Mouse (Mus musculus) forebrain, postnatal 0 days (tissue): ENCODE data around the gene Atg16l2. TPM values are rescaled to one million over a fixed set of nuclear protein-coding genes. Genes with fewer than 3 reads are reported as not detected.
A peak's percentile ranks its signal among the peaks of the same experiment; 100 is the strongest.

ENCODE experiments used
- ATAC-seq: fragments of 200-750 bp; cut with Nextera tagmentation; 2 replicates; pipeline ENCODE4 v1.8.0; 2017; ENCODE audit warnings: mild to moderate bottlenecking, moderate library complexity
- DNase-seq: peaks from one replicate; pipeline ENCODE4 v3.0.0-alpha.2; 2015
- H3K27ac ChIP-seq: fragments of 300-500 bp; sonication (generic); 2 replicates; pipeline ENCODE4 v1.5.1; 2014; ENCODE audit warnings: low read depth, mild to moderate bottlenecking, antibody characterized with exemption, low read length, moderate library complexity, mixed read lengths
- H3K27me3 ChIP-seq: fragments of 300-500 bp; sonication (generic); 2 replicates; pipeline ENCODE4 v1.6.1; 2014; ENCODE audit warnings: mild to moderate bottlenecking, low read length, mixed read lengths; ENCODE audit not compliant: insufficient read depth
- H3K36me3 ChIP-seq: fragments of 300-500 bp; sonication (generic); 2 replicates; pipeline ENCODE4 v1.6.1; 2014; ENCODE audit warnings: mild to moderate bottlenecking, moderate library complexity; ENCODE audit not compliant: insufficient read depth
- H3K4me1 ChIP-seq: fragments of 300-500 bp; sonication (generic); 2 replicates; pipeline ENCODE4 v1.6.1; 2014; ENCODE audit warnings: antibody characterized with exemption; ENCODE audit not compliant: insufficient read depth
- H3K4me2 ChIP-seq: fragments of 300-500 bp; sonication (generic); 2 replicates; pipeline ENCODE4 v1.6.1; 2014; ENCODE audit warnings: low read depth, mild to moderate bottlenecking, moderate library complexity
- H3K4me3 ChIP-seq: fragments of 300-500 bp; sonication (generic); 2 replicates; pipeline ENCODE4 v1.5.1; 2014; ENCODE audit warnings: low read depth, low read length, mixed read lengths
- H3K9ac ChIP-seq: fragments of 300-500 bp; sonication (generic); 2 replicates; pipeline ENCODE4 v1.6.1; 2014; ENCODE audit warnings: mild to moderate bottlenecking
- H3K9me3 ChIP-seq: fragments of 300-500 bp; sonication (generic); 2 replicates; pipeline ENCODE4 v1.6.1; 2016; ENCODE audit warnings: low read length
- CTCF ChIP-seq: sonication (generic); IDR thresholded peaks from 2 replicates; pipeline ENCODE4 v1.5.1; 2016; ENCODE audit warnings: antibody characterized with exemption, control low read depth, low read depth
- WGBS: fragments of 180-500 bp; shearing (Covaris S2); extraction: QIAGEN DNeasy Blood & Tissue Kit; methylation state at CpG from one replicate; pipeline ENCODE4 v1.1.7; 2014; 5-methylcytosine and 5-hydroxymethylcytosine counted together
- polyA plus RNA-seq: library from polyadenylated mRNA; unstranded; fragments of >200 nt; fragmentation: Nextera tagmentation; extraction: Ambion mirVana; gene quantifications from 2 replicates; pipeline ENCODE4 v1.2.1, GENCODE M21; 2015
- total RNA-seq: library from RNA; depleted of rRNA; stranded (reverse); fragments of >200 nt; gene quantifications from 2 replicates; pipeline ENCODE4 v1.2.3, GENCODE M21; 2014

Gene Atg16l2
- total and polyA plus RNA-seq, 2 experiments from 2014 or later, result 21.6 to 51.9 TPM

GRCm38 (mm10) chr7:101302691-101303090, 640 bp upstream of the Atg16l2 start:
- H3K4me2 ChIP-seq, result peak overlapping the region; percentile 91
- no peaks in the 10 kb centered on the region for H3K9me3 ChIP-seq
- no peaks in the 10 kb centered on the region for H3K36me3 ChIP-seq
- H3K4me3 ChIP-seq, result peak overlapping the region; percentile 68
- DNase-seq, result no peak
- no peaks in the 10 kb centered on the region for H3K27me3 ChIP-seq
- ATAC-seq, result no peak
- H3K9ac ChIP-seq, result no peak overlapping the region
- H3K27ac ChIP-seq, result 0 out of 2 replicates have a peak overlapping the region, but pooled peaks have one; percentile 72
- TF ChIP-seq CTCF, result no peak
- 22% methylated on average over 7 of the region's 7 CpGs for WGBS
- H3K4me1 ChIP-seq, result no peaks in the 10 kb centered on the region

GRCm38 (mm10) chr7:101301361-101301880, 630 bp downstream of the Atg16l2 start:
- H3K9me3 ChIP-seq, result no peaks in the 10 kb centered on the region
- WGBS, result 1% methylated on average over 30 of the region's 30 CpGs
- peaks cover 5% of the 10 kb centered on the region; the same call in 1 of the 2 replicates for H3K4me1 ChIP-seq
- H3K36me3 ChIP-seq, result no peaks in the 10 kb centered on the region
- DNase-seq (no peak), ATAC-seq (no peak)
- peak overlapping the region; percentile 72 for H3K27ac ChIP-seq
- H3K27me3 ChIP-seq, result no peaks in the 10 kb centered on the region
- H3K4me3 ChIP-seq, result peak overlapping the region; percentile 68
- H3K9ac ChIP-seq, result peak overlapping the region; percentile 56
- TF ChIP-seq CTCF, result no peak
- peak overlapping the region; percentile 91 for H3K4me2 ChIP-seq

DNA sequence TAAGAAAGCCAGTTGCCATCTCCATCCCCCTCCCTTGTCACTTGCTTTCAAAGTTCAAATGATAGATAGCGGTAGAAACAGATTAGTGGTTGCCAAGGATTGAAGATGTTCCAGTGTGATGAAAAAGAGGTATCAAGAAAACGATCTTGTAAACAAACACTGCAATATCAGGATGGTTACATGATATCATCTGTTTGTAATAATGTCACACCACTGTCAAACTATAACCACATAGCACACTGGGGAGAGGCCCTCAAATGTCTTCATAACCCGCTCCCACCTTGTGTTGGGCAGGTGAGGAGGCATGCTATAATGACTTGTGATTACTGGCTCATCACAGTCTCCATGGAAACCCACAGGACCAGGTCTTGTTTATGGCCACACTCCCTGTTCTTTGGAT, 3.7 kb downstream of the Atg16l2 start:
- Histone ChIP-seq H3K27me3 (no peaks in the 10 kb centered on the region), H3K27ac (no peak overlapping the region), H3K9ac (no peak overlapping the region), H3K4me3 (no peak overlapping the region), H3K4me1 (peaks cover 9% of the 10 kb centered on the region; the same call in 1 of the 2 replicates), H3K36me3 (no peaks in the 10 kb centered on the region), H3K4me2 (no peak overlapping the region), H3K9me3 (no peaks in the 10 kb centered on the region)
- no peak for DNase-seq
- no peak for ATAC-seq
- no peak for TF ChIP-seq CTCF
- WGBS, result 91% methylated on average over 3 of the region's 3 CpGs

- ATAC-seq, result no peak
- Histone ChIP-seq H3K27ac (peak overlapping the region; percentile 62), H3K9me3 (no peaks in the 10 kb centered on the region), H3K9ac (peak overlapping the region; percentile 51), H3K4me1 (peaks cover 9% of the 10 kb centered on the region; the same call in 1 of the 2 replicates), H3K4me3 (peak overlapping the region; percentile 47), H3K4me2 (peak overlapping the region; percentile 68), H3K36me3 (no peaks in the 10 kb centered on the region), H3K27me3 (no peaks in the 10 kb centered on the region)
- no peak for DNase-seq
- TF ChIP-seq CTCF, result no peak
- 24% methylated on average over 8 of the region's 8 CpGs for WGBS
These were observed 5.0 kb downstream of the Atg16l2 start for GRCm38 (mm10) chr7:101297023-101297405.

DNA sequence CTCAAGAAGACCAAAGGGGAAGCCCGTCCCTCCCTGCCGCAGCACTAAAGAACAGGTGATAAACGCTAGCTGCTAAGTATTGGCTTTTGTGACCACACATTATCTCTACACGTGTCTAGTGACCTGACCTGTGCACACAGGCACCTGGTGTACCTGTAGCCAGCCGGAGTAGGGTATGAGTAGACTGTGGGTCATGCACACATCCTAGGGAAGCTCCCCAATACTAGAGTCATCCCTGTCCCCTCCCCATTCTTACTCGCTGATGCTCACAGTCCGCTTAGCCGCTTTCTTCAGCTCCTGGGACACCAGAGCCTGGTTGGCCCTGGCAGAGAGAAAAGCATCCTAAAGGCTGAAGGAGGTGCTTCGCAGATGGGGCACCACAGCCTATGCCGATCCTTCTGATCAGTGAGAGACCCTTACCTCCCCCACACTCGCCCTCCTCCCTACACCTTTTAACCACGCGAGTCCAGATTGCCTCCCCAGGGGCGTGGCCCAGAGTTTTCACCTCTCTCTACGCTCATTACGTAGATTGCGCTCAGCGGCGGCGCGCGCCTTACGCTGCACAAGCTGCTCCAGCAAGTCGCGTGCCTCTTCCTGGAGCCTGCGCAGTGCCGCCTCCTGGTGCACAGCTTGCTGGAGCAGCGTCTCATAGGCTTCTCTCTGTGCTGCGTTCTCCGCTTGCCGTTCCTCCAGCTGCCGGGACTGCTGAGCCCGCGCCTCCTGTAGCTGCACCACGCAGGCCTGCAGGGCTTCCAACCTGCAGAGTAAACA, 5.6 kb downstream of the Atg16l2 start:
- ATAC-seq (peak; percentile 97), DNase-seq (peak; percentile 96)
- no peaks in the 10 kb centered on the region for H3K9me3 ChIP-seq
- H3K36me3 ChIP-seq, result no peaks in the 10 kb centered on the region
- 10% methylated on average over 35 of the region's 35 CpGs for WGBS
- H3K27me3 ChIP-seq, result no peaks in the 10 kb centered on the region
- H3K9ac ChIP-seq, result peak overlapping the region; percentile 51
- peaks cover 9% of the 10 kb centered on the region; the same call in 1 of the 2 replicates for H3K4me1 ChIP-seq
- peak overlapping the region; percentile 62 for H3K27ac ChIP-seq
- H3K4me2 ChIP-seq, result peak overlapping the region; percentile 68
- TF ChIP-seq CTCF, result peak; percentile 75
- peak overlapping the region; percentile 47 for H3K4me3 ChIP-seq

- H3K36me3 ChIP-seq, result peaks cover 3% of the 10 kb centered on the region
- H3K4me3 ChIP-seq, result no peak overlapping the region
- no peak for TF ChIP-seq CTCF
- DNase-seq (no peak), ATAC-seq (no peak)
- peaks cover 9% of the 10 kb centered on the region; the same call in 1 of the 2 replicates for H3K4me1 ChIP-seq
- no peaks in the 10 kb centered on the region for H3K9me3 ChIP-seq
- H3K4me2 ChIP-seq, result no peak overlapping the region
- no peak overlapping the region for H3K9ac ChIP-seq
- 57% methylated on average over 1 of the region's 1 CpGs for WGBS
- H3K27ac ChIP-seq, result no peak overlapping the region
- H3K27me3 ChIP-seq, result no peaks in the 10 kb centered on the region
These were observed 6.6 kb downstream of the Atg16l2 start for GRCm38 (mm10) chr7:101295438-101295837.

GRCm38 (mm10) chr7:101293611-101294010, 8.4 kb downstream of the Atg16l2 start:
- no peak overlapping the region for H3K9ac ChIP-seq
- peaks cover 12% of the 10 kb centered on the region for H3K36me3 ChIP-seq
- no peak overlapping the region for H3K27ac ChIP-seq
- H3K4me1 ChIP-seq, result peaks cover 9% of the 10 kb centered on the region; the same call in 1 of the 2 replicates
- no peaks in the 10 kb centered on the region for H3K27me3 ChIP-seq
- no peaks in the 10 kb centered on the region for H3K9me3 ChIP-seq
- H3K4me2 ChIP-seq, result no peak overlapping the region
- 62% methylated on average over 4 of the region's 4 CpGs for WGBS
- no peak overlapping the region for H3K4me3 ChIP-seq
- no peak for TF ChIP-seq CTCF
- ATAC-seq, result no peak
- DNase-seq, result no peak
